Mouse (Mus musculus): Measurements from ENCODE around the gene Spata13. TPM values are rescaled to one million over a fixed set of nuclear protein-coding genes. Genes with fewer than 3 reads are reported as not detected.

Spata13 gene
- polyA plus RNA-seq, 1 experiment from 2014 or later: 14.0 TPM

- peaks cover 5% of the 10 kb centered on the region; the same call in 1 of the 2 replicates for H3K27me3 ChIP-seq (ENCODE audit: insufficient read depth, low read length)
- no peak for TF ChIP-seq EP300 (IDR thresholded peaks at IDR 0.05; ENCODE audit: low read depth)
- no peak for TF ChIP-seq CTCF (IDR thresholded peaks at IDR 0.05; ENCODE audit: low read depth)
- H3K9me3 ChIP-seq (ENCODE audit: low read length): no peaks in the 10 kb centered on the region
- 76% methylated on average over 9 of the region's 9 CpGs for WGBS (ENCODE audit: insufficient replicate concordance)
- no peak overlapping the region; the same call in 1 of the 2 replicates for H3K4me3 ChIP-seq (ENCODE audit: low read depth, low read length)
- no peak overlapping the region for H3K9ac ChIP-seq (replicated peaks)
- DNase-seq: no peak
- no peak for ATAC-seq
- peak overlapping the region; percentile 97 for H3K4me2 ChIP-seq (ENCODE audit: low read depth, low read length)
- peaks cover 6% of the 10 kb centered on the region for H3K36me3 ChIP-seq (replicated peaks; ENCODE audit: insufficient read depth, low read length)
- peak overlapping the region; percentile 81 for H3K27ac ChIP-seq (ENCODE audit: low read depth)
- peaks cover 43% of the 10 kb centered on the region for H3K4me1 ChIP-seq (ENCODE audit: insufficient read depth)
Measured at GRCm38 (mm10) chr14:60636996-60637395, 3.2 kb downstream of the Spata13 start.

DNA sequence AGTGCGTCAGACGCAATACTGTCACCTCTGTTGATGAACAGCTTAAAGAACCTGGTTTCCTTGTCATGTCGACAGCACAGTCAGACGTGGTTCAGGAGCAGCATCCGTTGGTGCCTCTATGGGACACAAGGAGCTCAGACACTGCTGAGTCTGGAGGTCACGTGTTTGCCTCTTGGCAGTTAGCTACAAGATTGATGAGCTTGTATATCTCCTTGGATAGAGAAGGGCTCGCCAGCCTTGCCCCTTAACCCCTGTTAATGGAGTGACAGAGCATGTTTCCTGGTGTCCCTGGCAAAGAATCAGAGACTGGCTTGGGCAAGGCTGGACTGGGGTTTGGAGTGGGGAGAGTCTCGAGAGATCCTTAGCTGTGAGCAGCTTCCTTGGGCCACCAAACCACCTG, 4.4 kb downstream of the Spata13 start:
- peaks cover 2% of the 10 kb centered on the region; the same call in 1 of the 2 replicates for H3K27me3 ChIP-seq (ENCODE audit: insufficient read depth, low read length)
- no peaks in the 10 kb centered on the region for H3K9me3 ChIP-seq (ENCODE audit: low read length)
- TF ChIP-seq EP300 (IDR thresholded peaks at IDR 0.05; ENCODE audit: low read depth) (no peak), CTCF (IDR thresholded peaks at IDR 0.05; ENCODE audit: low read depth) (no peak)
- DNase-seq: no peak
- H3K36me3 ChIP-seq (replicated peaks; ENCODE audit: insufficient read depth, low read length): peaks cover 6% of the 10 kb centered on the region
- 77% methylated on average over 8 of the region's 8 CpGs for WGBS (ENCODE audit: insufficient replicate concordance)
- H3K9ac ChIP-seq (replicated peaks): peak overlapping the region; percentile 48; the same call in 1 of the 2 replicates
- ATAC-seq: no peak
- peaks cover 43% of the 10 kb centered on the region for H3K4me1 ChIP-seq (ENCODE audit: insufficient read depth)
- peak overlapping the region; percentile 97; the same call in 1 of the 2 replicates for H3K4me2 ChIP-seq (ENCODE audit: low read depth, low read length)
- H3K27ac ChIP-seq (ENCODE audit: low read depth): 0 out of 2 replicates have a peak overlapping the region, but pooled peaks have one; percentile 12
- no peak overlapping the region for H3K4me3 ChIP-seq (ENCODE audit: low read depth, low read length)

DNA sequence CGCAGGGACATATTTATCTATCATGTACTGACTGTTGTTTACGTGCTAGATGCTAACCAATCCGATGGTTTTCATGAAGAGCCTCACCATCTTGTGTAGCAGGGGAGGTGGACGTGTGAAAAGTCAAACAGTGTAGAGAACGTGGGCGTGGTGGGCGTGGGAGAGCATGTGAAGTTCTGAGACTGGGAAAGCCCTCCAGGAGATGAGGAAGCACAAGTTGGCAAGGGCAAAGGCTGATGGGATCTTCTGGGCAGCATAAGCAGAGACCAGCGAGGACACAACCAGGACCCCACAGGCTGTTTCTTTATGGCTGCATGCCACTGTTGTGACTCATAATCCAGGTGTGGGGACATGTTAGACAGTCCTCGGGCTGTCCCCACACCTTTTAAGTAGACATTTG, 5.4 kb downstream of the Spata13 start:
- Histone ChIP-seq H3K9ac (replicated peaks) (no peak overlapping the region), H3K4me2 (ENCODE audit: low read depth, low read length) (peak overlapping the region; percentile 5; the same call in 1 of the 2 replicates), H3K4me1 (ENCODE audit: insufficient read depth) (peaks cover 39% of the 10 kb centered on the region), H3K27me3 (ENCODE audit: insufficient read depth, low read length) (no peaks in the 10 kb centered on the region), H3K9me3 (ENCODE audit: low read length) (no peaks in the 10 kb centered on the region), H3K27ac (ENCODE audit: low read depth) (no peak overlapping the region), H3K4me3 (ENCODE audit: low read depth, low read length) (no peak overlapping the region), H3K36me3 (replicated peaks; ENCODE audit: insufficient read depth, low read length) (peaks cover 6% of the 10 kb centered on the region)
- TF ChIP-seq EP300 (IDR thresholded peaks at IDR 0.05; ENCODE audit: low read depth) (no peak), CTCF (IDR thresholded peaks at IDR 0.05; ENCODE audit: low read depth) (no peak)
- 76% methylated on average over 9 of the region's 9 CpGs for WGBS (ENCODE audit: insufficient replicate concordance)
- DNase-seq: no peak
- no peak for ATAC-seq

GRCm38 (mm10) chr14:60641120-60641519, 7.3 kb downstream of the Spata13 start:
- H3K27ac ChIP-seq (ENCODE audit: low read depth): no peak overlapping the region
- peaks cover 6% of the 10 kb centered on the region for H3K36me3 ChIP-seq (replicated peaks; ENCODE audit: insufficient read depth, low read length)
- TF ChIP-seq CTCF (IDR thresholded peaks at IDR 0.05; ENCODE audit: low read depth) (no peak), EP300 (IDR thresholded peaks at IDR 0.05; ENCODE audit: low read depth) (no peak)
- ATAC-seq: no peak
- no peaks in the 10 kb centered on the region for H3K27me3 ChIP-seq (ENCODE audit: insufficient read depth, low read length)
- no peak overlapping the region for H3K9ac ChIP-seq (replicated peaks)
- H3K4me1 ChIP-seq (ENCODE audit: insufficient read depth): peaks cover 32% of the 10 kb centered on the region
- H3K4me2 ChIP-seq (ENCODE audit: low read depth, low read length): no peak overlapping the region
- WGBS (ENCODE audit: insufficient replicate concordance): 86% methylated on average over 6 of the region's 6 CpGs
- no peak for DNase-seq
- H3K4me3 ChIP-seq (ENCODE audit: low read depth, low read length): no peak overlapping the region
- H3K9me3 ChIP-seq (ENCODE audit: low read length): no peaks in the 10 kb centered on the region

- Histone ChIP-seq H3K4me1 (ENCODE audit: insufficient read depth) (peaks cover 25% of the 10 kb centered on the region), H3K36me3 (replicated peaks; ENCODE audit: insufficient read depth, low read length) (peaks cover 5% of the 10 kb centered on the region), H3K9me3 (ENCODE audit: low read length) (no peaks in the 10 kb centered on the region), H3K27ac (ENCODE audit: low read depth) (no peak overlapping the region), H3K4me3 (ENCODE audit: low read depth, low read length) (no peak overlapping the region), H3K4me2 (ENCODE audit: low read depth, low read length) (no peak overlapping the region), H3K27me3 (ENCODE audit: insufficient read depth, low read length) (no peaks in the 10 kb centered on the region), H3K9ac (replicated peaks) (no peak overlapping the region)
- WGBS (ENCODE audit: insufficient replicate concordance): 89% methylated on average over 1 of the region's 1 CpGs
- no peak for TF ChIP-seq EP300 (IDR thresholded peaks at IDR 0.05; ENCODE audit: low read depth)
- TF ChIP-seq CTCF (IDR thresholded peaks at IDR 0.05; ENCODE audit: low read depth): no peak
- no peak for DNase-seq
- ATAC-seq: no peak
Measured at GRCm38 (mm10) chr14:60642131-60642530, 8.3 kb downstream of the Spata13 start.

- Histone ChIP-seq H3K4me3 (ENCODE audit: low read depth, low read length) (no peak overlapping the region), H3K36me3 (replicated peaks; ENCODE audit: insufficient read depth, low read length) (no peaks in the 10 kb centered on the region), H3K4me2 (ENCODE audit: low read depth, low read length) (no peak overlapping the region), H3K4me1 (ENCODE audit: insufficient read depth) (peaks cover 18% of the 10 kb centered on the region), H3K27ac (ENCODE audit: low read depth) (no peak overlapping the region), H3K9ac (replicated peaks) (no peak overlapping the region), H3K9me3 (ENCODE audit: low read length) (no peaks in the 10 kb centered on the region), H3K27me3 (ENCODE audit: insufficient read depth, low read length) (no peaks in the 10 kb centered on the region)
- 90% methylated on average over 14 of the region's 14 CpGs for WGBS (ENCODE audit: insufficient replicate concordance)
- ATAC-seq (no peak), DNase-seq (no peak)
- TF ChIP-seq CTCF (IDR thresholded peaks at IDR 0.05; ENCODE audit: low read depth): no peak
- TF ChIP-seq EP300 (IDR thresholded peaks at IDR 0.05; ENCODE audit: low read depth): no peak
Measured at GRCm38 (mm10) chr14:60643098-60643870, 9.5 kb downstream of the Spata13 start.
